Comparison of ENCODE assay signal across 8 mouse cellular contexts in genomic region chr9:46735664-46736067, GRCm38 (mm10).
DNase-seq lines count a peak whose midpoint lies in the region; ATAC-seq lines count a peak whose summit lies in the region.

No protein-coding gene starts in this region.

- H3K27ac ChIP-seq in embryonic facial prominence, embryonic 11.5 days (replicated peaks; ENCODE audit: low read depth, low read length), result no peak overlapping the region
- H3K27ac ChIP-seq in limb, embryonic 10.5 days, result no peak overlapping the region

- peak; percentile 62 for DNase-seq in 3134 (ENCODE audit: extremely low read depth, insufficient read length, low spot score)
- DNase-seq in adrenal gland, postnatal 36 days, result peak; percentile 84 to 86
- DNase-seq in embryonic facial prominence, embryonic 11.5 days (ENCODE audit: low spot score), result peak; percentile 88
- peak; percentile 69 to 92 for DNase-seq in heart, adult 18-20 months
- DNase-seq in kidney, adult 8-10 months, result peak; percentile 66 to 87
- DNase-seq in limb, embryonic 10.5 days (ENCODE audit: low spot score), result peak; percentile 91
- peak; percentile 19 for DNase-seq in naive thymus-derived CD4-positive, alpha-beta T cell, adult 2 months (ENCODE audit: low read depth)
- peak; percentile 25 for DNase-seq in splenic B cell, adult 2 months (ENCODE audit: low read depth, low spot score)

- H3K9ac ChIP-seq in embryonic facial prominence, embryonic 11.5 days (replicated peaks; ENCODE audit: low read length), result no peak overlapping the region

- H3K9me3 ChIP-seq in embryonic facial prominence, embryonic 11.5 days (replicated peaks; ENCODE audit: control insufficient read depth, low read length), result no peaks in the 10 kb centered on the region
- no peaks in the 10 kb centered on the region for H3K9me3 ChIP-seq in limb, embryonic 10.5 days (replicated peaks)

- H3K4me2 ChIP-seq in embryonic facial prominence, embryonic 11.5 days (ENCODE audit: low read depth, low read length), result no peak overlapping the region

- no peaks in the 10 kb centered on the region for H3K27me3 ChIP-seq in embryonic facial prominence, embryonic 11.5 days (ENCODE audit: control insufficient read depth, insufficient read depth, low read length)
- peaks cover 36% of the 10 kb centered on the region for H3K27me3 ChIP-seq in limb, embryonic 10.5 days (ENCODE audit: low read depth, poor library complexity, severe bottlenecking)
- H3K27me3 ChIP-seq in splenic B cell, adult 2 months (ENCODE audit: control insufficient read depth, insufficient read depth, low read length, poor library complexity, severe bottlenecking), result no peaks in the 10 kb centered on the region

- 0 out of 2 replicates have a peak, but pooled peaks have one; percentile 44 for ATAC-seq in embryonic facial prominence, embryonic 11.5 days (replicated peaks; ENCODE audit: insufficient number of reproducible peaks, low FRiP score, low TSS enrichment, low read depth)

- H3K4me1 ChIP-seq in embryonic facial prominence, embryonic 11.5 days (ENCODE audit: control insufficient read depth, insufficient read depth, low read length), result no peaks in the 10 kb centered on the region
- H3K4me1 ChIP-seq in limb, embryonic 10.5 days, result 0 out of 2 replicates have a peak, but pooled peaks cover 3% of the 10 kb centered on the region

- 5% methylated on average over 4 of the region's 4 CpGs for WGBS in embryonic facial prominence, embryonic 11.5 days
- WGBS in limb, embryonic 10.5 days, result 3% methylated on average over 4 of the region's 4 CpGs

- H3K4me3 ChIP-seq in embryonic facial prominence, embryonic 11.5 days (ENCODE audit: low read depth, low read length), result no peak overlapping the region
- H3K4me3 ChIP-seq in limb, embryonic 10.5 days, result no peak overlapping the region

- no peaks in the 10 kb centered on the region for H3K36me3 ChIP-seq in embryonic facial prominence, embryonic 11.5 days (replicated peaks; ENCODE audit: control insufficient read depth, insufficient read depth, low read depth, low read length)
- H3K36me3 ChIP-seq in limb, embryonic 10.5 days, result no peaks in the 10 kb centered on the region
- no peaks in the 10 kb centered on the region for H3K36me3 ChIP-seq in splenic B cell, adult 2 months (ENCODE audit: control insufficient read depth, insufficient read depth, low read length, poor library complexity, severe bottlenecking)

Comparison
In these comparisons a context has a peak if more than half of its experiments do, and no peak if none do; other contexts are left out.
1. DNase-seq: peak in every context shown above with its lines; median percentile 91 in limb, embryonic 10.5 days; 88 in embryonic facial prominence, embryonic 11.5 days; 85 in adrenal gland, postnatal 36 days; 80 in heart, adult 18-20 months; 76 in kidney, adult 8-10 months; 62 in 3134; 25 in splenic B cell, adult 2 months; 19 in naive thymus-derived CD4-positive, alpha-beta T cell, adult 2 months.